Mouse (Mus musculus) frontal cortex, postnatal 10 days (tissue): ENCODE results near the gene Pja2.
"Not testable (repeated sequence)": the region's sequence is repeated elsewhere in the genome, so short reads cannot be mapped to it uniquely, and the experiment has no call there.

Experiments used
- DNase-seq, 2 experiments: peaks; one replicate each; pipeline ENCODE4 v3.0.0; 2022; ENCODE audit warnings: low spot score in 2 of 2, mixed read lengths in 1 of 2

The Pja2 gene

GRCm38 (mm10) chr17:64281368-64281767 lies 50.3 kb downstream of the Pja2 start:
- not testable (repeated sequence) for DNase-seq

GRCm38 (mm10) chr17:64277649-64278212 lies 54.0 kb downstream of the Pja2 start:
- DNase-seq, result no peak

- no peak for DNase-seq
These were observed 55.0 kb downstream of the Pja2 start for GRCm38 (mm10) chr17:64276666-64277065.

- no peak for DNase-seq
These were observed 56.5 kb downstream of the Pja2 start for GRCm38 (mm10) chr17:64275188-64275587.

- no peak for DNase-seq
These were observed 57.2 kb downstream of the Pja2 start for GRCm38 (mm10) chr17:64274341-64275105.

GRCm38 (mm10) chr17:64260571-64260970 lies 71.1 kb downstream of the Pja2 start:
- no peak for DNase-seq

GRCm38 (mm10) chr17:64248246-64248645 lies 83.5 kb downstream of the Pja2 start:
- no peak for DNase-seq

- DNase-seq, result no peak
These were observed 88.8 kb downstream of the Pja2 start for GRCm38 (mm10) chr17:64242898-64243297.

GRCm38 (mm10) chr17:64242310-64242859 lies 89.3 kb downstream of the Pja2 start:
- DNase-seq, result no peak

- DNase-seq, result no peak
These were observed 90.0 kb downstream of the Pja2 start for GRCm38 (mm10) chr17:64241544-64242292.

- DNase-seq, result no peak
These were observed 99.6 kb downstream of the Pja2 start for GRCm38 (mm10) chr17:64232134-64232533.

GRCm38 (mm10) chr17:64231637-64232036 lies 100.1 kb downstream of the Pja2 start:
- not testable (repeated sequence) for DNase-seq

GRCm38 (mm10) chr17:64231172-64231571 lies 100.5 kb downstream of the Pja2 start:
- DNase-seq, result no peak
